Mouse (Mus musculus) stomach, adult 2 months (tissue): ENCODE results near the gene Tesc. TPM values are rescaled to one million over a fixed set of nuclear protein-coding genes. Genes with fewer than 3 reads are reported as not detected.

Experiments used
- polyA plus RNA-seq: library from polyadenylated mRNA; depleted of rRNA; stranded (reverse); fragments of >200 nt; gene quantifications from 2 replicates; pipeline ENCODE4 v1.2.3, GENCODE M21; 2012; rRNA removed

Gene Tesc
- 202 and 466 TPM in 2 replicates for polyA plus RNA-seq

GRCm38 (mm10) chr5:118027698-118028190, at the start of gene Tesc:
Gene Tesc, plus strand, starts transcription at chr5:118027743.

Other genes with a start within 250 kb of the Tesc start
- 1.0 and 2.2 TPM in 2 replicates for gene Nos1, start 246.7 kb upstream of the Tesc start, polyA plus RNA-seq
- gene Fbxo21, start 51.0 kb upstream of the Tesc start, polyA plus RNA-seq: 12.0 and 13.4 TPM in 2 replicates
- gene Fbxw8, start 127.7 kb downstream of the Tesc start, polyA plus RNA-seq: 19.5 and 22.1 TPM in 2 replicates
- 0.03 TPM in 1 of 2 replicates, not detected in the other for gene Hrk, start 136.9 kb downstream of the Tesc start, polyA plus RNA-seq
- gene Rnft2, start 217.4 kb downstream of the Tesc start, polyA plus RNA-seq: 0.70 and 0.97 TPM in 2 replicates
- gene 2410131K14Rik, start 217.5 kb downstream of the Tesc start, polyA plus RNA-seq: 2.8 and 2.9 TPM in 2 replicates